Comparison of ENCODE assay signal across 14 mouse cellular contexts in the genomic region with DNA sequence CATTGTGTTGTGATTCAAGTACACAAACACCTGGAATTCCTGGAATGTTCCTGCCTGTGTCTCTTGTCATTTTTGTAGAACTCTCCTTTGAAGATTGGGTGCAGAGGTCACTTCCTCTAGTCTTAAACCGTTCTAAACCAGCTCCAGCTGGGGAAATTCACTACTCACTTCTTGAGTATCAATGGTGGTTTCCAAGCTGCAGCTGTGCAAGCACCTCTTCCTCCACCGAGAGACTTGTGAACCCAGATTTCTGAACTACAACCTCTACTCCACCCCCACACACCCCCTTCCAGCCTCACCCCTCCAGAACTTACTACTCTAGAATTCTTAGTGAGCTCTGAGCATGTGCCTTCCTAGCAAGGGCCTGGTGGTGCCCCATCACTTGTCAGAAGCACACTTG.
A peak's percentile ranks its signal among the peaks of the same experiment; 100 is the strongest.
DNase-seq lines count a peak whose midpoint lies in the region; ATAC-seq and TF ChIP-seq lines count a peak whose summit lies in the region.
"Had no signal": no experiment of that assay in that cellular context is flagged by ENCODE, and none has a peak within 500 bp of the region (broad histone marks: within the 10 kb centered on the region; RNA-seq: fewer than 3 reads in every experiment).

No protein-coding gene starts in this region.

- no peak for DNase-seq in kidney, adult 18-20 months
- DNase-seq in ES-E14 (ENCODE audit: low read depth, low spot score) (peak; percentile 15), liver (no peak)
- peak; percentile 72 for DNase-seq in induced T-regulatory cell, adult 2 months (ENCODE audit: low read depth)
- peak; percentile 40 for DNase-seq in thymus, postnatal 25 days
- no peak for DNase-seq in left cerebral cortex, adult 11 months (ENCODE audit: low spot score)
- no peak for DNase-seq in left cerebral cortex, postnatal 25 days (ENCODE audit: low spot score in 2 of 2)
- DNase-seq: heart, adult 11 months had no signal

- no peaks in the 10 kb centered on the region for H3K36me3 ChIP-seq in kidney, embryonic 16.5 days (ENCODE audit: insufficient read depth, low read length)
- no peaks in the 10 kb centered on the region for H3K36me3 ChIP-seq in ES-E14 (ENCODE audit: control insufficient read depth, insufficient read depth, low read length, poor library complexity, severe bottlenecking)
- H3K36me3 ChIP-seq: forebrain, embryonic 15.5 days; heart, embryonic 15.5 days; limb, embryonic 12.5 days; liver, embryonic 15.5 days; midbrain, embryonic 10.5 days had no signal

- 28% methylated on average over 2 of the region's 2 CpGs for WGBS in kidney, embryonic 16.5 days

- no peak overlapping the region for H3K9ac ChIP-seq in kidney, embryonic 16.5 days (replicated peaks; ENCODE audit: low read length)
- no peak overlapping the region for H3K9ac ChIP-seq in ES-E14 (ENCODE audit: insufficient read depth, low read depth, low read length, poor library complexity, severe bottlenecking)
- H3K9ac ChIP-seq: forebrain, embryonic 15.5 days; heart, embryonic 15.5 days; limb, embryonic 12.5 days; liver, embryonic 15.5 days had no signal

- H3K4me1 ChIP-seq in kidney, embryonic 16.5 days (ENCODE audit: insufficient read depth, low read length), result no peaks in the 10 kb centered on the region
- peaks cover 0 to 15% of the 10 kb centered on the region in 2 experiments; a peak in 1 of 4 replicates for H3K4me1 ChIP-seq in ES-E14 (ENCODE audit: control insufficient read depth in 2 of 2, insufficient read depth in 2 of 2, low read length in 2 of 2, poor library complexity in 1 of 2)
- H3K4me1 ChIP-seq: liver, embryonic 15.5 days had no signal

- intact Hi-C loops in left cerebral cortex, postnatal 25 days (cut with DNase I), result no loop called here

- ATAC-seq in kidney, embryonic 16.5 days (ENCODE audit: low FRiP score, low TSS enrichment), result 0 out of 2 replicates have a peak, but pooled peaks have one; percentile 46
- ATAC-seq: forebrain, embryonic 15.5 days had no signal

- no peak overlapping the region for H3K4me3 ChIP-seq in kidney, embryonic 16.5 days (ENCODE audit: low read length)
- H3K4me3 ChIP-seq in ES-E14 (ENCODE audit: insufficient read depth in 1 of 2, low read depth in 1 of 2, low read length in 2 of 2, poor library complexity in 1 of 2, severe bottlenecking in 1 of 2), result no peak overlapping the region
- H3K4me3 ChIP-seq: forebrain, embryonic 15.5 days; heart, embryonic 15.5 days; limb, embryonic 12.5 days; liver, embryonic 15.5 days; midbrain, embryonic 10.5 days had no signal

- no peak overlapping the region for H3K4me2 ChIP-seq in kidney, embryonic 16.5 days (replicated peaks; ENCODE audit: low read depth, low read length)
- H3K4me2 ChIP-seq: forebrain, embryonic 15.5 days; heart, embryonic 15.5 days; limb, embryonic 12.5 days; liver, embryonic 15.5 days had no signal

- H3K27ac ChIP-seq in kidney, embryonic 16.5 days (ENCODE audit: low read length), result no peak overlapping the region
- 0 out of 2 replicates have a peak overlapping the region, but pooled peaks have one; percentile 2 for H3K27ac ChIP-seq in ES-E14 (ENCODE audit: insufficient read depth, low read depth, low read length, poor library complexity, severe bottlenecking)
- H3K27ac ChIP-seq: forebrain, embryonic 15.5 days; heart, embryonic 15.5 days; limb, embryonic 12.5 days; liver, embryonic 15.5 days; midbrain, embryonic 10.5 days had no signal

- H3K27me3 ChIP-seq in kidney, embryonic 16.5 days (ENCODE audit: insufficient read depth, low read length), result no peaks in the 10 kb centered on the region
- H3K27me3 ChIP-seq: forebrain, embryonic 15.5 days; heart, embryonic 15.5 days; limb, embryonic 12.5 days; liver, embryonic 15.5 days had no signal

- in situ Hi-C loops in ES-E14 (cut with MboI; ENCODE audit: low sequenced_read_pairs in 2 of 2, unreplicated experiment in 2 of 2), result no loop called here

- no peaks in the 10 kb centered on the region for H3K9me3 ChIP-seq in kidney, embryonic 16.5 days (ENCODE audit: low read length)
- H3K9me3 ChIP-seq in ES-E14 (ENCODE audit: control insufficient read depth, insufficient read depth, low read depth, low read length), result no peaks in the 10 kb centered on the region
- H3K9me3 ChIP-seq: forebrain, embryonic 15.5 days; heart, embryonic 15.5 days; limb, embryonic 12.5 days; liver, embryonic 15.5 days; midbrain, embryonic 10.5 days had no signal

TF ChIP-seq in ES-E14, 5 proteins besides CTCF, POLR2A, EP300 and RAD21:
- no peak for TF ChIP-seq HCFC1 (IDR thresholded peaks at IDR 0.05; ENCODE audit: borderline replicate concordance, insufficient read depth, low read length)
- no peak for TF ChIP-seq ZNF384 (IDR thresholded peaks at IDR 0.05; ENCODE audit: low read depth, low read length)
- no peak for TF ChIP-seq ZC3H11A (IDR thresholded peaks at IDR 0.05; ENCODE audit: borderline replicate concordance, low read depth, low read length)
- no peak for TF ChIP-seq CHD2 (IDR thresholded peaks at IDR 0.05; ENCODE audit: low read depth, low read length)
- no peak for TF ChIP-seq MAFK (IDR thresholded peaks at IDR 0.05; ENCODE audit: insufficient read depth, low read depth, low read length)

Comparison
In these comparisons a context has a peak if more than half of its experiments do, and no peak if none do; other contexts are left out.
1. DNase-seq: peak in ES-E14 (single experiment), induced T-regulatory cell, adult 2 months (single experiment) and thymus, postnatal 25 days (single experiment); none in kidney, adult 18-20 months (single experiment), left cerebral cortex, adult 11 months (single experiment), left cerebral cortex, postnatal 25 days (0 of 2) and liver (single experiment).